Mouse (Mus musculus): ENCODE results near the gene Nmb.

Gene Nmb

DNA sequence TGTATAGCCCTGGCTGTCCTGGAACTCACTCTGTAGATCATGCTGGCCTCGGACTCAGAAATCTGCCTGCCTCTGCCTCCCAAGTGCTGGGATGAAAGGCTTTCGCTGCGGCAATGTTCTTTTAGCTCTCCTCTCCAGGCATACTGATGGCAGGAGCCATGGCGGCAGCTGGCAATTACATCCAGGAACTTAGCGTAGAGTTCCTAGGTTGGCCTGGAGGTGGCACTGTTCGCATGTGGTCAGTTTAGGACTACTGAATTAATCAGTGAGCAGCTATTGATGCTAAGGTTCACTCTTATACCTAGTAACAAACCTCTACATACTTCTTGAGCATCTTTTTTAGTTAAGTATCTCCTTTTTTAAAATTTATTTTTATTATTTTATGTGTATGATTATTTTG is 47.7 kb downstream of the Nmb start:
- DNase-seq = peak; percentile 86 to 88

DNA sequence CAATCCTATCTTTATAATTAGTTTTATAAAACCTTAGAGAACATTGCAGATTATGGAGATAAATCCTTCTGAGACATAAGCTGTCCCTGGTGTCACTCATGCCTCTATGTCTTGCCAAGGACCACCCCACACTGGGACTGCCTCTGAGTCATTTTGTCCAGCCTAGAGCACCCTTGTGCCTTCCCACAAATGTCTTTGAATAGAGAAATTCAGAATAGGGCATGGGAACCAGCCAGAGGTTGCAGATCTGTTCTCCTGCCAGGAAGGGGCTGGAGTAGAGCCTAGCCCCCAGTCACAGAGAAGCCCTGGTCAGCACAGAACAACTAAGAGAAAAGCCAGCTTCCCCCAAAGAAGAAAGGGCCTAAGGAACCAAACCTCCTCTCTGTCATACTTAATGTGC is 49.6 kb downstream of the Nmb start:
- no peak for DNase-seq

DNA sequence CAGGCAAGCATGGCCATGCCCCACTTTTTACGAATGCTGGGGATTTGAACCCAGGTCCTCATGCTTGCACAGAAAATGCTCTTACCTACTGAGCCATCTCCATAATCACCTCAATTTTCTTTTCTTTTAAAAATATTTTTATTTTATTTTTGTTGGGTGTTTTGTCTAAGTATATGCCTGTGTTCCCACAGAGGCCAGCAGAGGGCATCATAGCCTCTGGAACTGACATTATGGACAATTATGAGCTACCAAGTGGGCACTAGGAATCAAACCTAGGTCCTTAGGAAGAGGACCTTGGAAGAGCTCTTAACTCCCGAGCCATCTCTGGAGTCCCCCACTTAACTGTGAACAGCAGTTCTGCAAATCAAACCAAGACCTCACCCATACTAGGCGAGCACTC is 51.7 kb downstream of the Nmb start:
- DNase-seq = peak in 1 of 2 experiments; percentile 25

Measured in kidney, postnatal 25 days (tissue).